Mouse (Mus musculus) liver, embryonic 11.5 days (tissue): ENCODE data around the gene Cox10. TPM values are rescaled to one million over a fixed set of nuclear protein-coding genes. Genes with fewer than 3 reads are reported as not detected.
A peak's percentile ranks its signal among the peaks of the same experiment; 100 is the strongest.

ENCODE experiments used
- ATAC-seq: fragments of 200-750 bp; cut with Nextera tagmentation; replicated peaks from 2 replicates; pipeline ENCODE4 v1.8.0; 2017; ENCODE audit warnings: moderate number of reproducible peaks, mild to moderate bottlenecking, moderate TSS enrichment, moderate library complexity; ENCODE audit not compliant: low FRiP score
- DNase-seq: peaks from one replicate; pipeline ENCODE4 v3.0.0-alpha.2; 2017; ENCODE audit warnings: low spot score
- H3K27ac ChIP-seq: fragments of 300-500 bp; sonication (generic); 2 replicates; pipeline ENCODE4 v1.5.1; 2014; ENCODE audit warnings: mild to moderate bottlenecking, low read depth, low read length, control low read depth
- H3K27me3 ChIP-seq: fragments of 300-500 bp; sonication (generic); replicated peaks from 2 replicates; pipeline ENCODE4 v1.6.1; 2014; ENCODE audit warnings: low read length, mixed read lengths; ENCODE audit not compliant: control insufficient read depth, insufficient read depth
- H3K36me3 ChIP-seq: fragments of 300-500 bp; sonication (generic); 2 replicates; pipeline ENCODE4 v1.6.1; 2014; ENCODE audit warnings: mild to moderate bottlenecking, low read length, moderate library complexity, mixed read lengths; ENCODE audit not compliant: control insufficient read depth, insufficient read depth
- H3K4me1 ChIP-seq: fragments of 300-500 bp; sonication (generic); replicated peaks from 2 replicates; pipeline ENCODE4 v1.6.1; 2014; ENCODE audit warnings: low read length, mixed read lengths; ENCODE audit not compliant: control insufficient read depth, insufficient read depth
- H3K4me2 ChIP-seq: fragments of 300-500 bp; sonication (generic); 2 replicates; pipeline ENCODE4 v1.6.1; 2014; ENCODE audit warnings: mild to moderate bottlenecking, control low read depth, moderate library complexity
- H3K4me3 ChIP-seq: fragments of 300-500 bp; sonication (generic); 2 replicates; pipeline ENCODE4 v1.5.1; 2014; ENCODE audit warnings: low read depth, low read length, control low read depth
- H3K9ac ChIP-seq: fragments of 300-500 bp; sonication (generic); 2 replicates; pipeline ENCODE4 v1.6.1; 2014; ENCODE audit warnings: low read depth, low read length, control low read depth
- H3K9me3 ChIP-seq: fragments of 300-500 bp; sonication (generic); 2 replicates; pipeline ENCODE4 v1.6.1; 2016; ENCODE audit warnings: low read length, inconsistent platforms, mixed read lengths; ENCODE audit not compliant: control insufficient read depth
- WGBS: fragments of 180-500 bp; shearing (Covaris S2); extraction: QIAGEN DNeasy Blood & Tissue Kit; methylation state at CpG from one replicate; pipeline ENCODE4 v1.1.7; 2014; 5-methylcytosine and 5-hydroxymethylcytosine counted together
- polyA plus RNA-seq: library from polyadenylated mRNA; unstranded; fragments of >200 nt; fragmentation: Nextera tagmentation; extraction: Ambion mirVana; gene quantifications from 2 replicates; pipeline ENCODE4 v1.2.1, GENCODE M21; 2014

Cox10 gene
- polyA plus RNA-seq, 1 experiment from 2014 or later: 29.8 TPM

- DNase-seq: peak; percentile 30
- Histone ChIP-seq H3K27me3 (no peaks in the 10 kb centered on the region), H3K4me2 (no peak overlapping the region), H3K4me3 (no peak overlapping the region), H3K36me3 (no peaks in the 10 kb centered on the region), H3K9ac (no peak overlapping the region), H3K9me3 (no peaks in the 10 kb centered on the region), H3K27ac (no peak overlapping the region), H3K4me1 (peaks cover 19% of the 10 kb centered on the region)
- no peak for ATAC-seq
- 72% methylated on average over 9 of the region's 9 CpGs for WGBS
Observed at GRCm38 (mm10) chr11:64022403-64023047, 56.7 kb downstream of the Cox10 start.

DNA sequence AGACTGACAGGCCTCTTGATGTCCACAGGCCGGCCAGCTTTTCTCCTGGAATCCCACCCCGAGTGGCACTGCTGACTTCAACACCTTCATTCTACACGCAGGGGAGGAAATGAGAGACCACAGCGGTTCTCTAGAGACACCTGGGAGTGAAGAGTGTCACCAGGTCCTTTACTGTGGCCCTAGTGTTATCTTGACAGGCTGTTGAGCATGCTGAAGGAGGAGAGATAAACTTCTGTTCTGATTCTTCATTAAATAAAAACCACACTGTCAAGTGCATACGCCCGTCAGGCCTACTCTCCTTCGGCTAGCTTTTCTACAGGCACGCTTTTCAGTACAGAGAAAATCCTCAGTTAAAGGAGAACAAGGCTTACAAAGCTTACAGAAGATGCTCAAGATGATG, 60.0 kb downstream of the Cox10 start:
- WGBS: 58% methylated on average over 8 of the region's 8 CpGs
- peak; percentile 54; the same call in 1 of the 2 replicates for ATAC-seq
- Histone ChIP-seq H3K4me2 (no peak overlapping the region), H3K27ac (no peak overlapping the region), H3K9me3 (no peaks in the 10 kb centered on the region), H3K9ac (no peak overlapping the region), H3K36me3 (no peaks in the 10 kb centered on the region; the same call in 1 of the 2 replicates), H3K4me1 (peaks cover 20% of the 10 kb centered on the region), H3K27me3 (no peaks in the 10 kb centered on the region), H3K4me3 (no peak overlapping the region)
- DNase-seq: peak; percentile 26

DNA sequence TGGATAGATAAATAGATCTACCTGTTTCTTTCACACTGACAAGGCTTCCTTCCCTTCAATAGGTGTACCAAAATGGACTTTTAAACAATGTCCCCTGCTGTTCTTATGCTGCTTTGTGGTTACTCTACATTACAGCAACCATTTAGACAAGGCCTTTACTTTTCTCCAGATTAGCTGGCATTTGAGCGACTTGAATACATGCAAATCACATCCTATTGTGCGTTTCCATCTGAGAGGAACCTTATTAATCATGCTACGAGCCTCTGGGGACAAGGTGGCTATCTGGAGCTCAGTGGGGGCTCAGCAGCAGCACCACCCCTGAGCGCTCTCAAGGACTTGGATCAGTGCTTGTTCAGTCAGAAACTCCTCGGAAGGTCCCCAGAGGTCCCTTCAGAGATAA, 61.1 kb downstream of the Cox10 start:
- peaks cover 13% of the 10 kb centered on the region for H3K4me1 ChIP-seq
- DNase-seq: peak; percentile 22
- no peak overlapping the region for H3K4me3 ChIP-seq
- no peaks in the 10 kb centered on the region; the same call in 1 of the 2 replicates for H3K36me3 ChIP-seq
- H3K9ac ChIP-seq: no peak overlapping the region
- H3K4me2 ChIP-seq: no peak overlapping the region
- no peaks in the 10 kb centered on the region for H3K9me3 ChIP-seq
- ATAC-seq: no peak
- H3K27me3 ChIP-seq: no peaks in the 10 kb centered on the region
- no peak overlapping the region for H3K27ac ChIP-seq
- 66% methylated on average over 5 of the region's 5 CpGs for WGBS

GRCm38 (mm10) chr11:64015309-64015708, 64.0 kb downstream of the Cox10 start:
- Histone ChIP-seq H3K9ac (no peak overlapping the region), H3K4me1 (peaks cover 18% of the 10 kb centered on the region), H3K27ac (no peak overlapping the region), H3K27me3 (no peaks in the 10 kb centered on the region), H3K9me3 (no peaks in the 10 kb centered on the region), H3K4me3 (no peak overlapping the region), H3K4me2 (no peak overlapping the region), H3K36me3 (no peaks in the 10 kb centered on the region; the same call in 1 of the 2 replicates)
- WGBS: 75% methylated on average over 6 of the region's 6 CpGs
- DNase-seq (peak; percentile 22), ATAC-seq (no peak)

DNA sequence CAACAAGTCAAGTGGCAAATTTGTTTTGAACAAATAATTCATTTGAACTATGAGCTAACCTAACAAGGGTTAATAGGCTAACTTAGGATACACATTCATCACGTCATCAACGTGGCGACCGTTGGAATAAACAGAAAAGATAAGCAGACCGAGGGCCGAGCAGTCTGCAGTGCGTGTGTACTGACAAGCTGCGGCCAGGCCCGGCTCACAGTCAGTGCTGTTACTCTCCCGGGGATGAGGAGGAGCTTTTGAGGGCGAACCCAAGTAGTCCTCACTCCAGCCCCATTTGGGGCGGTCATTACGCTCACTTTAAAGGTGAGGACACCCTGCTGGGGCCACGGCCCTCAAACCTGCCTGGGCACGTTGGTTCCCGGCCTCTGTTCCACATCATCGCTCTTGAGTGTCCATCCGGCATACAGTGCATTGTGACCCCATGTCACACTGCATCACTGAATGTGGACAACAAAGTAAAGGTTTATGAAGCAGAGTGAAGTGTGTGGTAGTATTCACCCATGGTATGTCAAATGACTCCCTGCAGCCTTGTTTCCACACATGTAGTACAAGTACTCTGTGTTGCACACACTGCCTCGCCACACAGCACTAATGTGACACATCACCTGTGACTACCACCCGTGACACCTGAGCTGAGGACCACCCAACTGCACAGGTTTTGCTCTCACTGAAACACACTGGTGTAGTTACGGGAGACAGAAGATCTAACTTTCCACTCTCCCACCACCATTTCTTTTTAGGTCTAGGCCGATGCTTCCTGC, 68.4 kb downstream of the Cox10 start:
- peaks cover 14% of the 10 kb centered on the region for H3K4me1 ChIP-seq
- H3K27me3 ChIP-seq: no peaks in the 10 kb centered on the region
- ATAC-seq (peak; percentile 93), DNase-seq (peak; percentile 43)
- H3K9me3 ChIP-seq: no peaks in the 10 kb centered on the region
- H3K9ac ChIP-seq: peak overlapping the region; percentile 7; the same call in 1 of the 2 replicates
- no peaks in the 10 kb centered on the region; the same call in 1 of the 2 replicates for H3K36me3 ChIP-seq
- H3K4me3 ChIP-seq: no peak overlapping the region
- H3K27ac ChIP-seq: peak overlapping the region; percentile 79
- WGBS: 34% methylated on average over 22 of the region's 22 CpGs
- peak overlapping the region; percentile 41 for H3K4me2 ChIP-seq

GRCm38 (mm10) chr11:64004152-64004551, 75.1 kb downstream of the Cox10 start:
- Histone ChIP-seq H3K4me3 (no peak overlapping the region), H3K4me2 (no peak overlapping the region), H3K4me1 (peaks cover 24% of the 10 kb centered on the region), H3K36me3 (no peaks in the 10 kb centered on the region), H3K27me3 (no peaks in the 10 kb centered on the region), H3K9me3 (no peaks in the 10 kb centered on the region), H3K9ac (no peak overlapping the region), H3K27ac (no peak overlapping the region)
- 92% methylated on average over 4 of the region's 4 CpGs for WGBS
- no peak for DNase-seq
- no peak for ATAC-seq

GRCm38 (mm10) chr11:64003484-64003883, 75.8 kb downstream of the Cox10 start:
- H3K9ac ChIP-seq: no peak overlapping the region
- no peak overlapping the region for H3K4me3 ChIP-seq
- H3K27me3 ChIP-seq: no peaks in the 10 kb centered on the region
- ATAC-seq (peak; percentile 81), DNase-seq (peak; percentile 23)
- no peaks in the 10 kb centered on the region for H3K36me3 ChIP-seq
- 76% methylated on average over 3 of the region's 3 CpGs for WGBS
- no peaks in the 10 kb centered on the region for H3K9me3 ChIP-seq
- H3K4me2 ChIP-seq: no peak overlapping the region
- no peak overlapping the region; the same call in 1 of the 2 replicates for H3K27ac ChIP-seq
- H3K4me1 ChIP-seq: peaks cover 24% of the 10 kb centered on the region

- Histone ChIP-seq H3K36me3 (no peaks in the 10 kb centered on the region), H3K27me3 (no peaks in the 10 kb centered on the region), H3K27ac (no peak overlapping the region), H3K4me2 (no peak overlapping the region; the same call in 1 of the 2 replicates), H3K4me1 (peaks cover 24% of the 10 kb centered on the region), H3K4me3 (no peak overlapping the region), H3K9me3 (no peaks in the 10 kb centered on the region), H3K9ac (no peak overlapping the region)
- WGBS: 58% methylated on average over 2 of the region's 2 CpGs
- ATAC-seq (peak; percentile 60), DNase-seq (no peak)
Observed at GRCm38 (mm10) chr11:64002629-64003028, 76.6 kb downstream of the Cox10 start.
